Mouse (Mus musculus) embryo, embryonic 10.5 days (tissue): ENCODE measurements at regions not wholly inside any gene's neighbourhood (a gene's known extent, or its start where the extent isn't known, plus 50 kb on each side); places are given as distances from the start of the nearest gene placed in this dataset.
"Not testable (repeated sequence)": the region's sequence is repeated elsewhere in the genome, so short reads cannot be mapped to it uniquely, and the experiment has no call there.

ENCODE experiments used
- DNase-seq: peaks from one replicate; pipeline ENCODE4 v3.0.0-alpha.2; 2015; ENCODE audit warnings: low spot score

- DNase-seq, result peak; percentile 88
These were observed 69.9 kb upstream of the Zfp825 start for GRCm38 (mm10) chr13:74563483-74564330.

DNA sequence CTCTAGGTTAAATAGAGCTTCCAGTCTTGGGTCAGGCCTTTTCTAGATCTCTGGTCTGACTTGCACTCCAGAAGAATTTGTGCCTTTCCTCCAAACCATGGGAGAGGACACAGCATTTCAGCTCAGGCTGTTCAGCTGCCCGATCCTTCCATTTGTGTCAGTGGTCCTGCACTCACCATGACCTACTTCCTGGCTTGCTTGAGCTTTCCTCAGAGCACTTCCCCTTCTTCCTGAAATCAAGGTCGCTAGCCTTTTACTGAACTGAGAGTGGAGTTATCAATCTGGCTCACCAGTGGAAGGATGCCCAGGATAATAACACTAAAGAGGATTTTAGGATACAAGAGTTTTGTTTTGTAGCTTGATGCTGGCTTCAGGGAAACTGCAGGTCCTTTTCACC lies 70.5 kb upstream of the Zfp825 start:
- not testable (repeated sequence) for DNase-seq

DNA sequence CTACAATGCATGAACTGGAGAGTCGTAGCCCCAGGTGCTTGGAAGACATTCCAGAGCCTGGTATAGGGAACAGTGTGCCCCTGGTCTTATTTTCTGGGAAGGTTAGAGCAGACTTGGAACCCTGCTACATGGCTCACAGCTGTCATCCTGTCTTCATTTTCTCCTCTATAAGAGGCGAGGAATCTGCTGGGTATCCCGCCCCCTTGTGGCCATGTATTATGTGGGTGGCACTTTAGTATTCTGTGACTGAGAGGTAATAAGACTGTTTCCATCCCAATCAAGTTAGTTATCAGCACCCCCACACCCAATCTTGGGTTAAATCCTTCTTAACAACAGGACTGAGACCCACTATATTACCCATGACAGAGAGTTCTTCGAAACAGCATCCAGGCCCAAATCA lies 69.4 kb upstream of the Erap1 start:
- DNase-seq, result peak; percentile 6
